Mouse (Mus musculus): ENCODE measurements at regions not wholly inside any gene's neighbourhood (a gene's known extent, or its start where the extent isn't known, plus 50 kb on each side); places are given as distances from the start of the nearest gene placed in this dataset.
A peak's percentile ranks its signal among the peaks of the same experiment; 100 is the strongest.

DNA sequence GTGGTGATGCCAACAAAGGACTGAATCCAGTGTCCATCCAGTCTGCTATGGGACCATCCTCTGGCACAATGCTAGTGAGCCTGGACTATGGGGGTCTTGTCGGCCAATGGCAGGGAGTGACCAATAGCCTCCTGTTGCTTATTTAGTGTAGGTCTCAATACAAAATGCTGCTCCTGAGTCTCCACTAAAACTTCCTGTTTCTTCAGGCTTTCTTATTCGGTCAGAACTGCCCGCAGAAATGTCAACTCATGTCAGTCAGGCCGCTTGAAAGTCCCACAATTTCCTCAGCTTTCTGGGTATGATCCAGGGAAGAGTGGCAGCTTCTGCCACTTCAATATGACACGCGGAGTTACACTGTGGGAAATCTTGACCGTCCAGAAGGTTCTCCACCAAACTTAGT is 94.7 kb upstream of the Jazf1 start:
- Histone ChIP-seq H3K4me3 (ENCODE audit: low read depth, low read length) (no peak overlapping the region), H3K4me1 (ENCODE audit: control insufficient read depth, insufficient read depth, low read length) (peaks cover 3% of the 10 kb centered on the region; the same call in 1 of the 2 replicates), H3K36me3 (ENCODE audit: control insufficient read depth, insufficient read depth, low read length) (no peaks in the 10 kb centered on the region), H3K4me2 (no peak overlapping the region), H3K9ac (ENCODE audit: low read length) (no peak overlapping the region), H3K27ac (ENCODE audit: low read depth, low read length) (no peak overlapping the region), H3K27me3 (ENCODE audit: control insufficient read depth, insufficient read depth, low read length) (no peaks in the 10 kb centered on the region), H3K9me3 (ENCODE audit: control insufficient read depth, low read length) (no peaks in the 10 kb centered on the region)
- peak; percentile 61 for DNase-seq (ENCODE audit: low spot score, missing footprints)
- 89% methylated on average over 7 of the region's 7 CpGs for WGBS
- no peak for ATAC-seq (ENCODE audit: low FRiP score)

DNA sequence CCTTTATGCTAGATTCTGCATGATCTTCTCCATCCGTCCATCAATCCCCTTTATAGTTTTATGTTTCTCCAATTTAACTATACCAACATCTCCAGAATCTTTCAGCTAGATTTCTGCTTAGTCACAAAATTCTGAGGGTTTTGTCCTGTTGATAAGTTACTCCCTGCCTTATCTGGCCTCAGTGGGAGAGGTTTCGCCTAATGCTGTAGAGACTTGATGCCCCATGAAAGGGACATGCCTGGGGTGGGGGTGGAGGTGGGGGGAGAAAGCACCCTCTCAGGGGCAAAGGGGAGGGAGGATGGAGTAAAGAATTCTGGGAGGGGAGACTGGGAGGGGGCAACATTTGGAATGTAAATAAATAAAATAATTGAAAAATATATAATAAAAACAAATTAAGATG is 93.2 kb upstream of the Jazf1 start:
- ATAC-seq (ENCODE audit: low FRiP score) = no peak
- Histone ChIP-seq H3K4me1 (ENCODE audit: control insufficient read depth, insufficient read depth, low read length) (peaks cover 3% of the 10 kb centered on the region; the same call in 1 of the 2 replicates), H3K27ac (ENCODE audit: low read depth, low read length) (no peak overlapping the region), H3K4me2 (no peak overlapping the region), H3K9ac (ENCODE audit: low read length) (no peak overlapping the region), H3K36me3 (ENCODE audit: control insufficient read depth, insufficient read depth, low read length) (no peaks in the 10 kb centered on the region), H3K9me3 (ENCODE audit: control insufficient read depth, low read length) (no peaks in the 10 kb centered on the region), H3K27me3 (ENCODE audit: control insufficient read depth, insufficient read depth, low read length) (no peaks in the 10 kb centered on the region), H3K4me3 (ENCODE audit: low read depth, low read length) (no peak overlapping the region)
- 69% methylated on average over 2 of the region's 2 CpGs for WGBS
- DNase-seq (ENCODE audit: low spot score, missing footprints) = peak; percentile 28

GRCm38 (mm10) chr6:53154621-53155020 is 86.2 kb upstream of the Jazf1 start:
- ATAC-seq (ENCODE audit: low FRiP score) (no peak), DNase-seq (ENCODE audit: low spot score, missing footprints) (no peak)
- H3K27me3 ChIP-seq (ENCODE audit: control insufficient read depth, insufficient read depth, low read length) = no peaks in the 10 kb centered on the region
- H3K9ac ChIP-seq (ENCODE audit: low read length) = no peak overlapping the region
- WGBS = 76% methylated on average over 4 of the region's 4 CpGs
- no peak overlapping the region for H3K4me3 ChIP-seq (ENCODE audit: low read depth, low read length)
- H3K9me3 ChIP-seq (ENCODE audit: control insufficient read depth, low read length) = no peaks in the 10 kb centered on the region
- no peak overlapping the region for H3K27ac ChIP-seq (ENCODE audit: low read depth, low read length)
- no peaks in the 10 kb centered on the region for H3K36me3 ChIP-seq (ENCODE audit: control insufficient read depth, insufficient read depth, low read length)
- H3K4me1 ChIP-seq (ENCODE audit: control insufficient read depth, insufficient read depth, low read length) = no peaks in the 10 kb centered on the region
- H3K4me2 ChIP-seq = no peak overlapping the region

DNA sequence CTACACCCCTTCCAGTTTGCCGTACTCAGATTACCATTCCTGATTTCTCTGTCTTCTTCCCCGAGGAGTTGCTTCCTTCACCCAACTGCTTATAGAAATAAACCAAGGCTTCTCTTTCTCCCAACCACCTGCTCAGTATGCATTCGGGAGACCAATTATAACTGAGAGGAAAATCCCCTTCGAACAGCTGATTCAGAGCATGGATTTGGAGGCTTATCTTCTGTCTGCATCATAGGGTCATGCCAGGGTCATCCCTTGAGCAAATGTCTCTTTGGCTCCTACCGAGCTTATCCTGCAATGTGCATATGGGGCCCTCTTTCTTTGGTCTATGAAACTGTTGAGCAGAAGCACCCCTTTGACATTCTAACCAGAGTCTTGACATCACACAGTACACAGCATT is 79.0 kb upstream of the Jazf1 start:
- H3K4me3 ChIP-seq (ENCODE audit: low read depth, low read length) = no peak overlapping the region

DNA sequence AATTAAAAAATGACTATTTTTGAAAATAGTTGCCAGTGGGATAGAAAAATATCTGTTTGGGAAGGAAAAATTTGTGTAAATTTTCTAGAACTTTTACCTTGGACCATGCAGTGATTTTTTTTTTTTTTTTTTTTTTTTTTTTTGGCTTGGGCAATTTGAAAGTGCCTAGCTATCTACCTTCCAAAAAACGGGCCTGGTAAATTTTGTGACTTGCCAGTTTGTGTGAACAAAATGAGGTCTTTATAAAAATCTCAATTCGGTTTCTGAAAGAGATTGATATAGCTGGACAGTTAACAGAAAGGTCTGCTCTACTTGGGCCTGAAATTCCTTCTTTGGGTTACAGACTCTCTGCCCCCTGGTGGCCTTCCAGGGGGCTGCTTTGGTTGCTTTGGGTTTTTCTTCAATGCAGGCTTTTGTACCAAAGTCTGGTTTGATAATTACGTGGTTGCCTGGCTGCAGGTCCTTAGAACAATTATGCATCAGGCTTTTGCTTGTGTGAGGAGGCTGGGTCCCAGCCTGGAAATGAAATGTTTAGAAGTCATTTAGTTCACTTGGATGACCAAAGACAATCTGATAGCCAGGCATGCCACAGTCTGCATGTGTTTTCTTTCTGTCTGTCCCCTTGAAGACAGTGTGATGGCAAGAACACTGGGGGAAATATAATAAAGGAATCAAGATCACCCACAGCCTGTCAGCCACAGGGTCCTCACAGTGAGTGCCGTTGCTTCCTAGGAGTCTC is 75.6 kb upstream of the Jazf1 start:
- 27% methylated on average over 4 of the region's 4 CpGs for WGBS
- 0 out of 2 replicates have a peak, but pooled peaks have one; percentile 24 for ATAC-seq (ENCODE audit: low FRiP score)
- peak; percentile 96 for DNase-seq (ENCODE audit: low spot score, missing footprints)

More for the DNA sequence above, 79.0 kb upstream of the Jazf1 start:
- DNase-seq (ENCODE audit: low spot score, missing footprints) (no peak), ATAC-seq (ENCODE audit: low FRiP score) (0 out of 2 replicates have a peak, but pooled peaks have one; percentile 16)
- H3K36me3 ChIP-seq (ENCODE audit: control insufficient read depth, insufficient read depth, low read length) = no peaks in the 10 kb centered on the region
- H3K27me3 ChIP-seq (ENCODE audit: control insufficient read depth, insufficient read depth, low read length) = no peaks in the 10 kb centered on the region; the same call in 1 of the 2 replicates
- no peak overlapping the region for H3K4me2 ChIP-seq
- H3K9me3 ChIP-seq (ENCODE audit: control insufficient read depth, low read length) = no peaks in the 10 kb centered on the region
- no peak overlapping the region for H3K27ac ChIP-seq (ENCODE audit: low read depth, low read length)
- H3K9ac ChIP-seq (ENCODE audit: low read length) = no peak overlapping the region
- 46% methylated on average over 5 of the region's 5 CpGs for WGBS
- H3K4me1 ChIP-seq (ENCODE audit: control insufficient read depth, insufficient read depth, low read length) = no peaks in the 10 kb centered on the region; the same call in 1 of the 2 replicates

GRCm38 (mm10) chr6:53134410-53134809 is 66.0 kb upstream of the Jazf1 start:
- no peaks in the 10 kb centered on the region for H3K27me3 ChIP-seq (ENCODE audit: control insufficient read depth, insufficient read depth, low read length)
- no peak overlapping the region for H3K9ac ChIP-seq (ENCODE audit: low read length)
- no peak overlapping the region for H3K4me3 ChIP-seq (ENCODE audit: low read depth, low read length)
- no peaks in the 10 kb centered on the region for H3K36me3 ChIP-seq (ENCODE audit: control insufficient read depth, insufficient read depth, low read length)
- no peaks in the 10 kb centered on the region for H3K4me1 ChIP-seq (ENCODE audit: control insufficient read depth, insufficient read depth, low read length)
- H3K9me3 ChIP-seq (ENCODE audit: control insufficient read depth, low read length) = no peaks in the 10 kb centered on the region
- H3K27ac ChIP-seq (ENCODE audit: low read depth, low read length) = no peak overlapping the region
- no peak overlapping the region for H3K4me2 ChIP-seq
- WGBS = 65% methylated on average over 2 of the region's 2 CpGs
- DNase-seq (ENCODE audit: low spot score, missing footprints) (peak; percentile 51), ATAC-seq (ENCODE audit: low FRiP score) (no peak)

More for the DNA sequence above, 75.6 kb upstream of the Jazf1 start:
- Histone ChIP-seq H3K4me2 (no peak overlapping the region), H3K4me3 (ENCODE audit: low read depth, low read length) (no peak overlapping the region), H3K9me3 (ENCODE audit: control insufficient read depth, low read length) (no peaks in the 10 kb centered on the region), H3K9ac (ENCODE audit: low read length) (no peak overlapping the region), H3K36me3 (ENCODE audit: control insufficient read depth, insufficient read depth, low read length) (no peaks in the 10 kb centered on the region), H3K27me3 (ENCODE audit: control insufficient read depth, insufficient read depth, low read length) (no peaks in the 10 kb centered on the region; the same call in 1 of the 2 replicates), H3K4me1 (ENCODE audit: control insufficient read depth, insufficient read depth, low read length) (no peaks in the 10 kb centered on the region; the same call in 1 of the 2 replicates), H3K27ac (ENCODE audit: low read depth, low read length) (no peak overlapping the region)

DNA sequence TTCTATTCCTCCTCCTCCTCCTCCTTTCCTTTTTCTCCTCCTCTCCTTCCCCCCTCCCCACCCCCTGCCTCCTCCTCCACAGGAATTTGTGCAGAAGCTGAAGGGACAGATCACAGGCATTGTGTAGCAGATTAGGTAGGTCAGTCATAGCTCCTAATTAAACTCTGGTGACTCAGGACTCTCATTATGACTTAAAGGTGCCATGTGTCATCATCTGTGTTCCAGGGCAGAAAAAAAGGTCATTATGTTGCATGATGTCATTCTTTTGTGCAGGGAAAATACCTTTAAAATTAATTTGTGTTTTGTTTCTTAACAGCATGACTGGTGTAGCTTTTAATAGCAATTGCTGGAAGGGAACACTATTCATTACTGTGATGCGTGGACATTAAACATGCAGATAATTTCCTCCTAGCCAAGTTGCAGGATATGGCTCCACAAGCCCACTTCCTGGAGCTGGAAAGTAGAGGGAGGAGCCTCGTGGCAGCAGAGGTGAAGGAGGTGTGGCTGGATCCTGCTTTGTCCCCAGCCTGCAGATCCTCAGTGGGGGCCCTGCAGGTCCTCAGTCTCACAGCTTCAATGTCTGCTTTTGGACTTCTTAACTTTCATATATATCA is 62.4 kb upstream of the Jazf1 start:
- Histone ChIP-seq H3K9me3 (ENCODE audit: control insufficient read depth, low read length) (no peaks in the 10 kb centered on the region), H3K27me3 (ENCODE audit: control insufficient read depth, insufficient read depth, low read length) (no peaks in the 10 kb centered on the region), H3K4me1 (ENCODE audit: control insufficient read depth, insufficient read depth, low read length) (no peaks in the 10 kb centered on the region), H3K9ac (ENCODE audit: low read length) (no peak overlapping the region), H3K4me3 (ENCODE audit: low read depth, low read length) (no peak overlapping the region), H3K27ac (ENCODE audit: low read depth, low read length) (no peak overlapping the region), H3K36me3 (ENCODE audit: control insufficient read depth, insufficient read depth, low read length) (no peaks in the 10 kb centered on the region), H3K4me2 (no peak overlapping the region)
- WGBS = 25% methylated on average over 2 of the region's 2 CpGs
- ATAC-seq (ENCODE audit: low FRiP score) = no peak
- peak; percentile 79 for DNase-seq (ENCODE audit: low spot score, missing footprints)

DNA sequence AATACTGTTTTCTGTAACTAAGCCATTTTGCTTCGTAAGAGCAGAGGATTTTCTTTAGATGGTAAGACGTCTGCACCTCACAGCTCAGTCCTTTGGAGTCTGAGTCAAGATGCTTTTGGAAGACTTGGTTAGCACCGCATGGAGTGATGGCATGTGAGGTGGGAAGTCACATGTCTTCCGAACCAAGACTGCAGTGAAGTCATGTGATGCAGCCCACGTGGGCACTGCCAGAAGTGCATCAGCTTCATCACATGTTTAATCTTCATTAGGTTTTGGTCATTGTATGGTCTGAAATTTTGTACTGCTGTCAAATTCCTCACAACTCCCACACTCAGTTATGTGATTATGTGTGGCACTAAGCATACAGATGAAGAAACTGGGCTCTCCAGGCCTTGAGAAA is 58.3 kb upstream of the Jazf1 start:
- Histone ChIP-seq H3K4me2 (no peak overlapping the region), H3K36me3 (ENCODE audit: control insufficient read depth, insufficient read depth, low read length) (no peaks in the 10 kb centered on the region), H3K4me3 (ENCODE audit: low read depth, low read length) (no peak overlapping the region), H3K9me3 (ENCODE audit: control insufficient read depth, low read length) (no peaks in the 10 kb centered on the region), H3K27me3 (ENCODE audit: control insufficient read depth, insufficient read depth, low read length) (no peaks in the 10 kb centered on the region), H3K27ac (ENCODE audit: low read depth, low read length) (no peak overlapping the region), H3K9ac (ENCODE audit: low read length) (no peak overlapping the region), H3K4me1 (ENCODE audit: control insufficient read depth, insufficient read depth, low read length) (no peaks in the 10 kb centered on the region)
- WGBS = 76% methylated on average over 5 of the region's 5 CpGs
- no peak for ATAC-seq (ENCODE audit: low FRiP score)
- DNase-seq (ENCODE audit: low spot score, missing footprints) = peak; percentile 68

- DNase-seq (ENCODE audit: low spot score, missing footprints) (peak; percentile 82), ATAC-seq (ENCODE audit: low FRiP score) (no peak)
- H3K27me3 ChIP-seq (ENCODE audit: control insufficient read depth, insufficient read depth, low read length) = no peaks in the 10 kb centered on the region
- H3K4me3 ChIP-seq (ENCODE audit: low read depth, low read length) = no peak overlapping the region
- H3K27ac ChIP-seq (ENCODE audit: low read depth, low read length) = no peak overlapping the region
- WGBS = 79% methylated on average over 17 of the region's 17 CpGs
- H3K4me2 ChIP-seq = no peak overlapping the region
- no peak overlapping the region for H3K9ac ChIP-seq (ENCODE audit: low read length)
- H3K4me1 ChIP-seq (ENCODE audit: control insufficient read depth, insufficient read depth, low read length) = no peaks in the 10 kb centered on the region
- H3K9me3 ChIP-seq (ENCODE audit: control insufficient read depth, low read length) = no peaks in the 10 kb centered on the region
- no peaks in the 10 kb centered on the region for H3K36me3 ChIP-seq (ENCODE audit: control insufficient read depth, insufficient read depth, low read length)
Measured at GRCm38 (mm10) chr6:53124800-53125450, 56.5 kb upstream of the Jazf1 start.

Measured in midbrain, embryonic 11.5 days (tissue).